Mouse (Mus musculus) right cerebral cortex, postnatal 4 days (tissue): ENCODE data around the gene Syn2.

Source experiments
- DNase-seq: peaks from one replicate; pipeline ENCODE4 v3.0.0-alpha.2; 2022

The Syn2 gene

DNA sequence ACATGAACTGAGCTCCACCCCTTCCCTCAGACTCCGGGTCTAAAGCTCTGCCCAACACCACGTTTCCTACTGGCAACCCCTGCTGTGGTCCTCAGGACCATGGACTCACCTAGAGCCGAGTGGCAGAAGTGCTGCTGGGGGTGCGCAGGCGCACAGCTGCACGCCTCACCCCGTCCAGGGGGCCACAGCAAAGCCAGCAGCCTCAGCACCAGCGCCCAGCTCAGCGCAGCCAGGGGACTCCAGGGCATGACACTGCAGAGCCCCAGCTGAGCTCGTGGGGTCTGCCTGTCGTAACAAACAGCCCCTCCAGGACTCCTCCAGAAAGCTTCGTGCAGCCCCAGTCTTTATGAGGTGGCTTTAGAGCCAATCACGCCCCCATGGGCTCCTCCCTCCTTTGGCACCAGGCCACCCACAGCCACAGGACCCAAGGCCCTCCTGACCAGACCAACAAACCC, 116.9 kb downstream of the Syn2 start:
- DNase-seq, result peak; percentile 55

DNA sequence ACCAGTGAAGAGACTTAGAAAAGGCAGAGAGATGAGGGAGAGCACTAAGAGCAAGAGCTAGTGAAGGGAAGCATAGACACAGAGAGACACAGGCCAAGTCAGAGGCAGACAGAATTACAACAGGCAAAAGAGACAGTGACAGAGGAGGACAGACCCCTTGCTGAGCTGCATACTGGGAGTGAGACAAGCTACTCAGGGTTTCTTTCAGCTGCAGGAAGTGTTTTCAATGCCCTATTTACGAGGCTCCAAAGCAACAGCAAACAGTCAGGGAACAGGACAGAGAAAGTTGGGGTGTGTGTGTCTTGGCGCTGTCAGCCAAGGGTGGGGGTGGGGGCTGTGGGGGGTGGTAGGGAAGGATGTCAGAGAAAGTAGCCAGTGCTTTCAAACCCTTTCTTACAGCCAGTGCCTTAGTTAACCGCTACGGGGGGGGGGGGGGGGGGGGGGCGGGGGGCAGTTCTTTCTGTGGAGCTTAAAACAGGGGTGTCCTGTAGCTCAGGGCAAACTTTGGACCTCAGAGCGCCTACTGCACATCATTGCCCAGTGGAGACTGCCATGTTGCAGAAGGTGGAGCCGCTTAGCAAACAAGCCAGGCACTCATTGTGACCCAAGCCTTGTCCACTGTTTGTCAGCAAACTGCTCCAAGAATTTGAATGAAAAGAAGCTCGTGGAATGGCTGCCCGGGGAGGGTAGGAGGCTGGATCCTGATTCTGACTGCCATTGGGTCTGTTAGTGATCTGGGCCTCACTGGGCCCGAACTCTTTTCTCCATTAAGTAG, 117.6 kb downstream of the Syn2 start, which contains the start of gene Timp4:
Gene Timp4 (minus strand): TSS at position 107 of the 775 bp plus-strand sequence.
- no peak for DNase-seq

GRCm38 (mm10) chr6:115255171-115255570, 120.5 kb downstream of the Syn2 start:
- no peak for DNase-seq

- DNase-seq, result no peak
Measured at GRCm38 (mm10) chr6:115260507-115260906, 125.8 kb downstream of the Syn2 start.

DNA sequence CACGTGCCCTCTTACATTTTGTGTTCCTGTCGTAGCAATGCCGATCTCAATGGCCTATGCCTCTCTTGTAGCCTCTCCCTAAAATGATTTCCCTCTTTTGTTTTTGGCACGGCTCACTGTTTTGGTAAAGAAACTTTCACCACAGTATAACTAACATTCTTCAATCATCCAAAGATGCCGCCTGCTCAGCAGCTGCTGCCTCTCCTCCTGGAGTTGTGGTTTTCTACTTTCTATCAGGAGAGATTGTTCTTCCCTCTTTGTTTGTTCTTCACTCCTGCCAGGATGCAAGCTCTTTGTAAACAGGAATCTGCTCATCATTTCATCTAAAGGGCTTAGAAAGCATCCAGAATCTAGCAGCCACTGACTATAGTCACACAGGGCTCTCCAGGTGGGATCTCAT, 132.1 kb downstream of the Syn2 start:
- no peak for DNase-seq

GRCm38 (mm10) chr6:115267916-115268315, 133.2 kb downstream of the Syn2 start:
- DNase-seq, result peak; percentile 70

GRCm38 (mm10) chr6:115268551-115269385, 134.1 kb downstream of the Syn2 start:
- DNase-seq, result no peak

DNA sequence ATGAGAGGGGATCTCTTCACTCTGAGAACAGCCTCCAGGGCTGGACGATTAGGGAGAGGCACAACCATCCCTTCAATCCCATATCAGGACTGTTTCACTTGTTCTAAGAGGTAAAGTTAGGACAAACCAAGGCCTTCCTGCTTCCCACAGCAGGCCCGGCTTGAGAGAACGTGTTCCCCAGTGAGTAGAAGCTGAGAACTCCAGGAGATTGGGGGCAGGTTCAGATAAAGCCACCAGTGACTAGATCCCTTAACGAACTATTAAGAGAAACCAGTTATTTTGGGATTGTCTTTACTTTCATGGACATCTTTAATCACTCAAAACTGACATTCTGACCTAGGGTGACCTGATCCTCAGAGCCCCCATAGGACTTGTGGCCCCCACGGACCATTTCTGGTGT, 134.9 kb downstream of the Syn2 start:
- DNase-seq, result no peak

DNA sequence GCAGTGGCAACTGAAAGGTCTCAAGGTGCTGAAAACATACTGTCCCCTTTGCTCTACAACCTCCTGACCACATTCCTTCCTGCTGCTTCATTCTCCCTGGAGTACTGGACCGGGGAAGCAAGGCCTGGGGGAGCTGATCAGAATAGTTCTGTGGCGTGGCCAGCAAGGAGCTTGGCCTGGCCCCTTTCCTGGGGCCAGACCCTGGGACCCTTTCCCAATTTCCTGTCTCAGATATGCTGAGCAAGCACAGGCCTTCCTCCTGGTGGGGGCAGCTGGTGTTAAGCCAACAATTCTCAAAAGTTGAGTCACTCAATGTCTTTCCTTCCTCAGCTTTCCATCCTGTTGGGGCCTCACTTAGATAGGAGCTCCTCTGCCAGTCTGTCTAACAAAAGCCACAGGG, 135.4 kb downstream of the Syn2 start:
- DNase-seq, result no peak

GRCm38 (mm10) chr6:115271326-115271725, 136.6 kb downstream of the Syn2 start:
- DNase-seq, result no peak

DNA sequence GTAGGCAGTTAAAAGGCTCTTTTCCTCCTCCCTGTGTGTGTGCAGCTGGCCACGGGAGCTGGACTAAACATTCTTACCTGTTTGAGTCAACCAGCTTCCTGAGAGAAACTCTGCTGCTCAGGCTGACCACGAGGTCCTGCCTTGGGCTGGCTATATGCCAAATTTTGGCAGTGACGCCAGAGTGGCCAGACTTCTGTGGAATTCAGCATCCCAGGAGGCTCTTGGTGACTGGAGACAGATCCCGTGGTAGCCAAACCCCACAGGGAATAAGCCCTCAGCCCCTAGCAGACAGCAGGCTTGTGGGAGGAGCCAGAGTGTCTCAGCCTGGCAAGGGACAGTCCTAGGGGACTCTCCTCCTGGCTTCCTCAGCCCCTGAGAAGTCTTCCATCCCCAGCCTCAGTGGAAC, 137.2 kb downstream of the Syn2 start:
- no peak for DNase-seq

DNA sequence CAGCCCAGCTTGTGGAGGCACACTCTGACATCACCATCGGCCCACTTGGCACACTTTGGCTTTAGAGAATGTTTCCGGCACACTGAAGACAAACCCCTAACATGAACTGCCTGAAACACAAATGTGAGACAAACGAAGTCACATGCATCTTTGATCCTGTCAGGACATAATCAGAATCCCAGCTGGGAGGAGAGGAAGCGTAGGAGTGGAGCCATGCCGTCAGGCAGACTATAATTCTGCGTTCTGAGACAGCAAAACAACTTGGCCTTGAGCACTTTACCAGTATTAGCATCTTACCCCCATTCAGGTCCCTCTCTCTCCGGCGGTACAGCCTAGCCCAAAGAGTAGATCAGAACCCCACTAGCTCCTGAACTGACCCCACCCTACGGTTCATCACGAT, 138.6 kb downstream of the Syn2 start:
- no peak for DNase-seq

- DNase-seq, result no peak
Measured at GRCm38 (mm10) chr6:115274705-115275104, 140.0 kb downstream of the Syn2 start.

DNA sequence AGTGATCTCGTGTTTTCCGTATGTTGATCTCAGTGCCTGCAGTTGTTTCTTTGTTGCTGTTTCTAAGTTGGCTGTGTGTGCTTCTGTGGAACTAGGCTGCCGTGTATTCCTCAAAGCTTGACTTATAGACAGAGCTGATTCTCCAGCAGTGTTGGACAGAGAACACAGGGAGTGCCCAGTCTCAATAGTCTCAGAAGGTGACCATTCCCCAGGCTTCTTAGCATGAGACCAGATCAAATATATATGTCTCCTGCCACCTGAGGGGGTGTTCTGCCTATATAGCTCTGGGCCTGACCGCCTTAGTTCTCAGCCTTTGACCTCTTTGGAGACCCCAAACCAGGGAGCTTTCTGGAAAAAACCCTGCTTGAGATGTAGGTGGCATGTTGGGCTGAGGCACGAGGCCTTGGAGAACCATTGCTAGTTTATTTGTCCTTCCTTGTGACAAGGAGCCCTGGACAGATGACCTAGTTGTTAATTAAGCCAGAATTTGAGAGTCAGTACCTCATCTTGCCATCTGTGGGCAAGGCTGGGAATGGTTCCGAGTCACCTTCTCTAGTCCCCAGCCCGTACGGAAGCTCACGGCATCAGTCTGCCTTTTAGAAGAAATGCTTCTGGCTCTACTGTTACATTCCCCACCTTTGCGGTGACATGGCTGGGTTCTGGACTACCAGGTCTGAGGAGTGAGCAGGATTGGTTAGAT, 140.6 kb downstream of the Syn2 start:
- DNase-seq, result no peak

DNA sequence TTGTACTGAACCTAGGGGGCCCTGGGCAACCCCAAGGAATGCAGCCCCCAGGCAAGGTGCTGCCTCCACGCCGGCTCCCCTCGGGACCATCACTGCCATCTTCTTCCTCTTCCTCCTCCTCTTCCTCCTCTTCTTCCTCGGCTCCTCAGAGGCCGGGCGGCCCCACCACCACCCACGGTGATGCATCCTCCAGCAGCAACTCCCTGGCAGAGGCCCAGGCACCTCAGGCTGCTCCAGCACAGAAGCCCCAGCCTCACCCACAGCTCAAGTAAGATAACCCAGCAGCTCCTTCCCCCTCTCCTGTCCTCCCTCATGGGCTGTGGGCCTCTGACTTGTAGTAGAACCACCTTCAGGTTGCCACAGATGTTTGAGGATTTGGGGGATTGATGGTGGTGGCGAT, 143.4 kb downstream of the Syn2 start:
- no peak for DNase-seq

DNA sequence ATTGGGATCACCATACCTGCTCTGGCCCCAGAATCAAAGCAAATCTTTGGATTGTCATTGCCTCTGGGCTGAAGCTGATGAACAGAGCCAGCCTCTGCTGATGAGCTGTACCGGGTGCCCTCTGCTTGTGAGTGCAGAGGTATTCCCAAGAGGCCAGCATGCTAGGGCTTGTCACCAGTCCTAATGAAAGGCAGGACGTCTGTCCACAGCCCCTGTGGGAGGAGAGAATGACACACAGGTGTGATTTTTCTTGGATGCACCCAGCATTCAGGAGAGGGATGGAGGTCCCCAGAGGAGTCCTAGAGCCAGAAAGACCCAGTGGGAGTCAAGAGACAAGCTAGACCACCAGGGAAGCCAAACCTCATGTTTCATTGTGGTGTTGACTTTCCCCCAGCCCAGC, 144.9 kb downstream of the Syn2 start:
- DNase-seq, result no peak

DNA sequence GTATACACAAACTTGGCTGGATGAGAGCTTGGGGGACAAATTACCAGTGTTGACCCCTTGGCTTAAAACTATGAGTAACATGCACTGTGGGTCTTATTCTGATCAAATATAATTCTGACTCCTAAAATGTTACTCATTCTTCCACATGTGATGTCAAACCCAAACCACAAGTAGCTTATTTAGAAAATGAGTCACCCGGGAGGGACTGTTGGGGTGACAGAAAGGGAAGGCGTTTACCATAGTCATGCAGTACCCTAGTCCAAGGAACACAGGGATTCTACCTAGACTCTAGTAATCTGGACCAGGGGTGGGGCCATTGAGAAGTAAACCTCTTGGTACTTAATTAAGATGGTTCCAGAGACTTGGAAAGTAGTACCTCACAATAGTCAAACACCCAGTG, 149.5 kb downstream of the Syn2 start:
- DNase-seq, result no peak

- no peak for DNase-seq
Measured at GRCm38 (mm10) chr6:115286441-115286840, 151.7 kb downstream of the Syn2 start.

DNA sequence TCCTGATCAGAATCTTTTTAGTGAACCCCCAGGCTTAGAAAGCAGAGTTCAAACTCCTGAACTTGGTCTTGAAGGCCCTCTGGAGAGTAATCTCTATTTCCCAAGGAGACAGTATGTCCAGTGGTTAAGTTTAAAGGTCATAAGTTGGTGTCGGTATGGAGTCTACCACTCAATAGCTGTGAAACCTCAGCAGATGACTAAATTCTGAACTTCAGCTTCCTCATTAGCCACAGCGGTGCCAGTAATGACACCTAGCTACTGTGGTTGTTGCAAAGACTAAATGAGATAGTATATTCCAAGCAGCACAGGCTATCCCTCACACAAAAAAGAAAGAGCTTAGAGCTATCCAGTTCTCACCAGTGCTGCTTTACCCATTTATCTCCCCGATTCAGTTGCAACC, 153.5 kb downstream of the Syn2 start:
- no peak for DNase-seq

DNA sequence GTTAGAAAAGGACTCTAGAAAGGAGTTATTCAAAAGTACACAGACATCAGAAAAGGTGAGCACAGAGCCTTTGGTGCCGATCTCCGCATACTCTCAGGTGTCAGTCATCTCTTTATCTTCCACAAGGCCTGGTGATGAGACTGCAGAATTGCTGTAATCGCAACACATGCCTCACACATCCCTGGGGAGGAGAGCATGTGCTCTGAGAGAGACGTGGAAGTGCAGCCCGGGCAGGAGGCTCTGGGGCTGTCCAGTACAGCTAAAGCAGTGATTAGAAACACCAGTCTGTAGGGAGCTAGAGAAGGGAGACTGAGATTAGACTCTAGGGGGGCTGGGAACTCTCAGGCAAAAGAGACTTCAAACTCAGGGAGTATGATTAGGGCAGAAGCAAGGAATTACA, 155.9 kb downstream of the Syn2 start:
- DNase-seq, result no peak

DNA sequence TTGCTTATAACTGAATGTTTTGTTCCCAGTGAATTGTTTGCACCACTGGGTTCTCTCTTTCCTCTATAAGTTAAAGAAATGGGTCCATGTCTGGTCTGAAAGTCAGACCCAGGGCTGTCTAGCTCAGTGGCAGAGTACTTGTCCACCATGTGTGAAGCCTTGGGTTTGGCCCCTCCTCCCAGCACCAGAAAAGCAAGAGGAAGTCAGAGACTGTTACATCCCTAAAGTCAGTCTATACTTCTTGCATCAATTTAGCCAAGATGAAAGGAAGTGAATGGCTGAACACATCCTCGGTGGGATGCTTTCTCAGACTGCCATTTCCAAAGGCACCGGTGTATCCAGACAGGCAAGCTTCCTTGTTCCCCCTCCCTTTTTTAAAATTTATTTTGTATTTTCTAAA, 156.4 kb downstream of the Syn2 start:
- DNase-seq, result no peak

- no peak for DNase-seq
Measured at GRCm38 (mm10) chr6:115291823-115292222, 157.1 kb downstream of the Syn2 start.

GRCm38 (mm10) chr6:115292621-115293020, 157.9 kb downstream of the Syn2 start:
- no peak for DNase-seq

- DNase-seq, result no peak
Measured at GRCm38 (mm10) chr6:115293877-115294276, 159.2 kb downstream of the Syn2 start.
